Mouse (Mus musculus): Measurements from ENCODE around the gene Tmem97.

DNA sequence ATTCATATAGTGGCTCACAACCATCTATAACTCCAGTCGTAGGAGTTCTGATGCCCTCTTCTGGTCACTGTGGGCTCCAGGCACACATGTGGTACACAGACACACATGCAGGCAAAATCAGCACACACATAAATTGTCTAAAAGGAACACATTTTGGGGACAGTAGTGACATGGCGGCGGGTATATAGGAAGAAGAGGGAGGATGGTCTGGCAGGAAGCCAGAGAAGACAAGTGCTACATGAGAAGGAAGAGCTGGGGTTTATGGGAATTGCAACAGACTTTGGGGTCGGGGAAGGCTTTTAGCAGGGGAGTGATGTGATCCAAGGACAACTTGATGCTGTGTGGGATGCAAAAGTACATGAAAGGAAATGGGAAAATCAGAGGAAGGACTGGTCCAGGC lies 16.1 kb downstream of the Tmem97 start:
- TF ChIP-seq POLR2A (IDR thresholded peaks at IDR 0.05; ENCODE audit: borderline replicate concordance, extremely low read depth, insufficient read depth, insufficient read length, poor library complexity, severe bottlenecking) (no peak), CTCF (IDR thresholded peaks at IDR 0.05; ENCODE audit: borderline replicate concordance, extremely low read depth, insufficient read depth, insufficient read length) (no peak)

All from brain, embryonic 14.5 days (tissue).